Mouse (Mus musculus): ENCODE measurements around the gene Utrn.
A peak's percentile ranks its signal among the peaks of the same experiment; 100 is the strongest.

Gene Utrn

GRCm38 (mm10) chr10:12731459-12731858 lies 137.7 kb downstream of the Utrn start:
- DNase-seq (ENCODE audit: low spot score in 2 of 2), result no peak

- no peak for DNase-seq (ENCODE audit: low spot score in 2 of 2)
Measured at GRCm38 (mm10) chr10:12729635-12730034, 139.5 kb downstream of the Utrn start.

- DNase-seq (ENCODE audit: low spot score in 2 of 2), result no peak
Measured at GRCm38 (mm10) chr10:12729033-12729432, 140.1 kb downstream of the Utrn start.

GRCm38 (mm10) chr10:12727881-12728280 lies 141.3 kb downstream of the Utrn start:
- DNase-seq (ENCODE audit: low spot score in 2 of 2), result no peak

GRCm38 (mm10) chr10:12726041-12726608 lies 143.0 kb downstream of the Utrn start:
- DNase-seq (ENCODE audit: low spot score in 2 of 2), result peak; percentile 22 to 34

GRCm38 (mm10) chr10:12724247-12725001 lies 144.7 kb downstream of the Utrn start:
- no peak for DNase-seq (ENCODE audit: low spot score in 2 of 2)

GRCm38 (mm10) chr10:12723269-12723668 lies 145.9 kb downstream of the Utrn start:
- no peak for DNase-seq (ENCODE audit: low spot score in 2 of 2)

GRCm38 (mm10) chr10:12722111-12722510 lies 147.1 kb downstream of the Utrn start:
- no peak for DNase-seq (ENCODE audit: low spot score in 2 of 2)

- no peak for DNase-seq (ENCODE audit: low spot score in 2 of 2)
Measured at GRCm38 (mm10) chr10:12718386-12718785, 150.8 kb downstream of the Utrn start.

GRCm38 (mm10) chr10:12717381-12717780 lies 151.8 kb downstream of the Utrn start:
- DNase-seq (ENCODE audit: low spot score in 2 of 2), result no peak

GRCm38 (mm10) chr10:12716657-12717327 lies 152.4 kb downstream of the Utrn start:
- no peak for DNase-seq (ENCODE audit: low spot score in 2 of 2)

- no peak for DNase-seq (ENCODE audit: low spot score in 2 of 2)
Measured at GRCm38 (mm10) chr10:12713236-12713855, 155.8 kb downstream of the Utrn start.

- DNase-seq (ENCODE audit: low spot score in 2 of 2), result no peak
Measured at GRCm38 (mm10) chr10:12711332-12711831, 157.8 kb downstream of the Utrn start.

- DNase-seq (ENCODE audit: low spot score in 2 of 2), result no peak
Measured at GRCm38 (mm10) chr10:12706516-12706915, 162.6 kb downstream of the Utrn start.

GRCm38 (mm10) chr10:12705990-12706389 lies 163.2 kb downstream of the Utrn start:
- DNase-seq (ENCODE audit: low spot score in 2 of 2), result no peak

- DNase-seq (ENCODE audit: low spot score in 2 of 2), result no peak
Measured at GRCm38 (mm10) chr10:12704290-12704689, 164.9 kb downstream of the Utrn start.

- no peak for DNase-seq (ENCODE audit: low spot score in 2 of 2)
Measured at GRCm38 (mm10) chr10:12703526-12703925, 165.6 kb downstream of the Utrn start.

GRCm38 (mm10) chr10:12702140-12702539 lies 167.0 kb downstream of the Utrn start:
- no peak for DNase-seq (ENCODE audit: low spot score in 2 of 2)

GRCm38 (mm10) chr10:12701694-12702093 lies 167.5 kb downstream of the Utrn start:
- DNase-seq (ENCODE audit: low spot score in 2 of 2), result no peak

GRCm38 (mm10) chr10:12700576-12700975 lies 168.6 kb downstream of the Utrn start:
- DNase-seq (ENCODE audit: low spot score in 2 of 2), result no peak

GRCm38 (mm10) chr10:12697902-12698301 lies 171.3 kb downstream of the Utrn start:
- no peak for DNase-seq (ENCODE audit: low spot score in 2 of 2)

- no peak for DNase-seq (ENCODE audit: low spot score in 2 of 2)
Measured at GRCm38 (mm10) chr10:12696704-12697103, 172.5 kb downstream of the Utrn start.

All from right cerebral cortex, adult 2 months (tissue).